Mouse (Mus musculus) kidney, postnatal 4 days (tissue): ENCODE measurements around the gene Gm28036.
"Not testable (repeated sequence)": the region's sequence is repeated elsewhere in the genome, so short reads cannot be mapped to it uniquely, and the experiment has no call there.

ENCODE experiments used
- DNase-seq, 2 experiments: peaks; one replicate each; pipeline ENCODE4 v3.0.0; 2021; ENCODE audit warnings: mixed read lengths in 2 of 2

Gene Gm28036

GRCm38 (mm10) chr2:156126992-156127391 lies at the start of gene Gm28036:
Gm28036 (minus strand) TSS chr2:156127092.
- DNase-seq: no peak

- no peak for DNase-seq
These were observed 39.7 kb upstream of the Gm28036 start for GRCm38 (mm10) chr2:156166557-156166956.

GRCm38 (mm10) chr2:156165478-156165877 lies 38.6 kb upstream of the Gm28036 start:
- DNase-seq: no peak

GRCm38 (mm10) chr2:156151538-156151937 lies 24.6 kb upstream of the Gm28036 start:
- DNase-seq: no peak

- DNase-seq: no peak
These were observed 20.5 kb upstream of the Gm28036 start for GRCm38 (mm10) chr2:156147316-156147915.

- DNase-seq: no peak
These were observed 19.5 kb upstream of the Gm28036 start for GRCm38 (mm10) chr2:156146272-156146989.

- peak; percentile 12 to 13 for DNase-seq
These were observed 18.7 kb upstream of the Gm28036 start for GRCm38 (mm10) chr2:156145486-156146130.

- peak; percentile 98 for DNase-seq
These were observed 17.2 kb upstream of the Gm28036 start, which contains the start of the genes Romo1 and Nfs1 for GRCm38 (mm10) chr2:156143953-156144724. Romo1 (plus strand) TSS chr2:156144039. Nfs1 (minus strand) TSS chr2:156144186.

- peak in 1 of 2 experiments; percentile 10 for DNase-seq
These were observed 16.5 kb upstream of the Gm28036 start for GRCm38 (mm10) chr2:156143367-156143766.

GRCm38 (mm10) chr2:156142820-156143219 lies 15.9 kb upstream of the Gm28036 start:
- no peak for DNase-seq

- DNase-seq: no peak
These were observed 8.8 kb upstream of the Gm28036 start for GRCm38 (mm10) chr2:156135695-156136094.

GRCm38 (mm10) chr2:156134161-156134560 lies 7.3 kb upstream of the Gm28036 start:
- no peak for DNase-seq

GRCm38 (mm10) chr2:156123731-156124130 lies 3.2 kb downstream of the Gm28036 start:
- no peak for DNase-seq

GRCm38 (mm10) chr2:156119566-156119965 lies 7.3 kb downstream of the Gm28036 start:
- no peak for DNase-seq

- DNase-seq: not testable (repeated sequence)
These were observed 14.8 kb downstream of the Gm28036 start for GRCm38 (mm10) chr2:156112080-156112423.

- DNase-seq: peak; percentile 95 to 97
These were observed 15.4 kb downstream of the Gm28036 start, which contains the start of the genes Cpne1 and Rbm12 for GRCm38 (mm10) chr2:156111358-156112079. Cpne1 (minus strand) TSS chr2:156111965. Rbm12 (minus strand) TSS chr2:156111978.

GRCm38 (mm10) chr2:156110627-156111357 lies 16.1 kb downstream of the Gm28036 start:
- peak in 1 of 2 experiments; percentile 53 for DNase-seq

GRCm38 (mm10) chr2:156091926-156092325 lies 35.0 kb downstream of the Gm28036 start:
- no peak for DNase-seq

GRCm38 (mm10) chr2:156089799-156090198 lies 37.1 kb downstream of the Gm28036 start:
- DNase-seq: no peak

GRCm38 (mm10) chr2:156087391-156088110 lies 39.3 kb downstream of the Gm28036 start:
- no peak for DNase-seq

GRCm38 (mm10) chr2:156084541-156084940 lies 42.4 kb downstream of the Gm28036 start:
- DNase-seq: no peak
